Mouse (Mus musculus) mature B cell (primary cell): ENCODE results near the gene Pars2.

Experiments
- in situ Hi-C: fragments of 300-500 bp; cut with MboI; formaldehyde crosslinking; loops from 2 replicates; pipeline ENCODE4 v1.14.3; 2019

The Pars2 gene

GRCm38 (mm10) chr4:106633281-106634085 lies 17.4 kb upstream of the Pars2 start:
- in situ Hi-C loops = loop anchor here (10.0 kb wide), 1 partner anchor 71 kb away; no protein-coding TSS in a partner anchor

- in situ Hi-C loops = loop anchor here (10.0 kb wide), 1 partner anchor 71 kb away; no protein-coding TSS in a partner anchor
These were observed 16.8 kb upstream of the Pars2 start for GRCm38 (mm10) chr4:106634086-106634479.

DNA sequence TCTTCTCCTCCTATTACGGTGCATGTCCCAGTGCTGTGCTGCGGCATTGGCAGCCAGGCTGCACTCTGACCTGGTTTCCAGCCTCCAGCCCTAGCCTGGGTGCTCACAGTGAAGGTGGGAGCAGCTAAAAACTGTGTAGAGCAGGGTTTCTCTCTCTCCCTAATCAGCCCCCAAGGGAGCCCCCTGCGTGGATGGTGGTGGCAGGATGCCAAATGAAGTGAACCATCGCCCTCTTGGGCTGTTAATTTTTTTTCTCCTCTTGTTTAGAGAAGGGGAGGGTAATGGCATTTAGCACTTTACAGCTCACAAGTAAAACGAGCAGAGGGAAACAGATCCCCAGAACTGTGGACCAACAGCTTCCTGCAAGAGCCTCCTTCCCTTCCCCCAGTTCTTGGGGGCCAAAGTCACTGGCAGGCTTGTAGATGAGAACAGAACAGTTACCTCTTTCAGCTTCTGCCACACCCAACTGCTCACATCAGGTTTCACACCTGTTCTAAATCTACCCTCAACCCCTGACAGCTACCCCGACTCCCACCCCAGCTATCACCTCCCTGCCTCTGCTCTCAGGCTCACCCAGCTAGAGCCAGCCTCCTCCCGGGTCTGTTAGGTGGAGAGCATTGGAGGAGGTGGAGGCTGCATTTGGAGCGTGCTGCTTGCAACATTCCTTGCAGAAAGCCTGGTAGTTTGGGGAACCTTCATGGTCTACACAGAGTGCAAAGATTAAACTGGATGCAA lies 7.2 kb upstream of the Pars2 start:
- in situ Hi-C loops = no loop called here

DNA sequence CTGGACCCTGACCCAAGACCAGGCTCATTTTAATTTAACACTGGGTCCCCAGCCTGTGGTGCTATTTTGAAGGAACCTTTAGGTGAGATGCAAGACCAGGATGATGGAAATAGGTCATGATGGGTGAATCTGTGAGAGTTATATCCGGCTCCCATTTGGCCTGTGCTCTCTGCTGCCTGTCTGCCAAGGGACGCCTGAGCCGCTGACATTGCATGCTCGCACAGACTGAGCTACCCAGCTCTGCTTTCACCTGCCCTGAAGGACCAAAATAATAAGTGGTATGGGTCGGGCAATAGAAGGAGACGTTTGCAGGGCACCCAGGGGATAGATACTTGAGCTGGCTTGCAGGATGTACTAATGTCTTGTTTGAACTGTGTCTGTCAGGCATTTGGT lies 6.7 kb upstream of the Pars2 start:
- in situ Hi-C loops = no loop called here

DNA sequence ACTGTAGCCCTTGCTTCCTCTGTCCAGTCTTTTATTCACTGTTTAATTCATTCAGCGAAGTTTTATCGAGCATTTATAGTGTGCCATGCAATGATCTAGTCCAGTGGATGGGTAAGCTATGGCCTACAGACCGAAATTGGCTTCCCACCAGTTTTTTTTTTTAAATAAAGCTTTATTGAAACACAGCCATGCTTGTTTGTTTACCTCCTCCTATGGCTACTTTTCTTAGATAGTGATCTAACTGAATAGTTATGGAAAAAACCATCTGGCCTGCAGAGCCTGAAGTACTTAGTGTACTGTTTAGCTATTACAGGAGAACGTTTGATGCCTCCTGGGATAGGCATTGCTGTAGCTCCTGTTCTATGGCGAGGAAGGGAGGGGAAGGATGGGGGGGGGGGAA lies 5.1 kb upstream of the Pars2 start:
- in situ Hi-C loops = no loop called here

DNA sequence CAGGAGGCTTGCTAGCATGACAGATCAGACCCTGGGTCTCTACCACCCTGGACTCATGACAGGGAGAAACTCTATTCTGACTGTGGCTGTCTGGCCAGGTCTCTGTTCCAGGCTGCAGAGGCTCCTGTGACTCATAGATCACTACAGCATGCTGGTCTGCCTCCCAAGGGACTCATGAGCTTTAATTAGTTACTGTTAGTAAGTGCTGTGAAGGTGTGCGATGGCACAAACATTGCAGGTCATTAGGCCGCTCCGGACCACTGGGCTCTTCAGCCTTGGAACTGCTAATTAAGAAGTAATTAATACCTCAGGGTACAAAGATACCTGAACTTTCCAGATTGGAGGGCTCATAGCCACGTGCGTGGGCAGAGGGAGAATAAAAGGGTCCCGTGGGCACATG lies 3.7 kb upstream of the Pars2 start:
- in situ Hi-C loops = no loop called here

DNA sequence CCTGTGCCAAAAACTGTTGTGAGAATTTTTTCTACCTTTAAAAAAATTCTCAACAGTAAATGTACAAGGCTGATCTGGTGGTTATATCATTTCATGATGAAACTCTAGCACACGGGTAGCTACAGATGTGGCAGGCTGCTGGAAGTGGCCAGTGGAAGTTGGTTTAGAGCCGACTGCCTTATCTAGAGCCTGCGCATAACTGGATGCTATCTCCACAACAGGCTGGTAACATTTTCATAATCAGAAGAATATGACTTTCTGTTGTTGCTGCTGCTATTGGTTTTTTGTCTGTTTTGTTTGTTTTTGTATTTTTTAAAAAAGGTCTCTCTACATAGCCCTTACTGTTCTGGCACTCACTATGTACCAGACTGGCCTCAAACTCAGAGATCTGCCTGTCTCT lies 1.7 kb downstream of the Pars2 start:
- in situ Hi-C loops = no loop called here

GRCm38 (mm10) chr4:106653051-106653450 lies 2.2 kb downstream of the Pars2 start:
- in situ Hi-C loops = no loop called here

DNA sequence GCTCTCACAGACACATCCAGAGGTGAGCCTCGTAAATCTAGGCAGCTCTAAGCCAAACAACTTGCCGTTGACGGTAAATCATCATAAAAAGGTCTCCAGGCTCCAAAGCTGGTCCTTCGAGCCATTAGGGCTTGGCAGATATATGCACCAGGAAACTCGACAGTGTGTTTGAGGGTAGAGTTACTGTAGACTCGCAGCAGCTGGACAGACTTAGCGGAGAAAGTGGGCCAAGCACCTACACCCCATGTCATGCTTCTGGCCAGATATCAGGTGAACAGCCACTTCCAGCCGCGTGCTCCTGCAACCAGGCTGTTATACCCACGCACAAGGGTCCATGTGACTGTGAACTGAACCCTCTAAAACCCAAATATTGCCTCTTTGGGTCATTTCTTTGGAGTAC lies 4.8 kb downstream of the Pars2 start:
- in situ Hi-C loops = no loop called here

DNA sequence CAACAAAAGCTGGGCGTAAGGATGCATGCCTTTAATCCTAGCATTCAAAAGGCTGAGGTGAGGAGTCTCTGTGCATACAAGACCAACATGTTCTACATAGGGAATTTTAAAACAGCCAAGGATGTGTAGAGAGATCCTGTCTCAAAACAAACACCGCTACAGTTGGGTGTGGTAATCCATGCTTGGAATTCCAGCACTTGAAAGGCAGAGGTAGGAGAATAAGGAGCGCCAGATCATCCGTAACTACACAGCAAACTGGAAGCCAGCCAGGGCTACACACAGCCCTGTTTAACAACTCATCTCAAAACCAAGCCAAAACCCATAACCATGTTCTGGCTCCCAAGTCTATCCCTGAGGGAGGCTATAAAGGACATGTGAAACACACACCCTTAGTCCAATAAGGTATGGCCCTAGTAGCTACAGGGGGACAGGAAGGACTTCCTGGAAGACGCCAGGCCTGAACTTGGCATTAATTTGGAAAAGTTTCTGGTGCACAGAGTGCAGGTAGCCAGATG lies 13.1 kb downstream of the Pars2 start:
- in situ Hi-C loops = no loop called here

DNA sequence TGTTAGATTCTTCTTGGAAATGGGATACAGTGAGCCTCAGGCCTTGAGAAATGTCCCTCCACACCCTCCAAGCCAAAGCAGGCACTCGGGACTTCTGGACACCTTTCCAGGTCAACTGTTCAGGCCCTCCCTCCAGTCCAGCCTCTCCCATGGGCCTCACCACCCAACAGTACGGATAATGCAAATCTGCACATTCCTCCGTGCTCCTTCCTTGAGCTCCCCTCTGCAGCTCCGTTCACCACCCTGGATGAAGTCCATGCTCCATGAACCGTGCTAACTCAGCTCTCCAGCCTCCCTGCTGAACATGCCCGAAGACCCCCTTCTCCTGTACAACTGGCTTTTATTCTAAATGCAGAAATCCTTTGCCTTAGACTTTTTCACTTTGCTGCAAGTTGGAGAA lies 13.8 kb downstream of the Pars2 start:
- in situ Hi-C loops = no loop called here

DNA sequence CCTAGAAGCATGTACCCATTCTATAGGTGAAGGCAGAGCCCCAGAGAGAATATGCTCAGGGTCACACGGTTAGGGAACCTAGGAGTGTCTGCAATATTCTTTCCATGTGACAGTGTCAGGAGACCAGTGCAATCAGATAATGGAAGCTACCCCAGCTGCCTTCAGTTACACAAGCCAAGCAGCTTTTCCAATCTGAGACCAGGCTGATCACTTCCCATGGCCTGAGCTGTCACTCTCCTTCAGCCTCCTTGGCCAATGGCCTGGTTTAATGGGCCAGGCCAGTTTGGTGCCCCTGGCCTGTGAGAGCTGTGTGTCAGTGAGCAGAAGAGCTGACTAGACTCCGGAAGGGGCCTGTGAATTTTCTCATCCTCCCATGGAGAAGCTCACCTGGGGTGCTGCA lies 14.4 kb downstream of the Pars2 start:
- in situ Hi-C loops = no loop called here

GRCm38 (mm10) chr4:106665673-106666072 lies 14.8 kb downstream of the Pars2 start:
- in situ Hi-C loops = no loop called here

DNA sequence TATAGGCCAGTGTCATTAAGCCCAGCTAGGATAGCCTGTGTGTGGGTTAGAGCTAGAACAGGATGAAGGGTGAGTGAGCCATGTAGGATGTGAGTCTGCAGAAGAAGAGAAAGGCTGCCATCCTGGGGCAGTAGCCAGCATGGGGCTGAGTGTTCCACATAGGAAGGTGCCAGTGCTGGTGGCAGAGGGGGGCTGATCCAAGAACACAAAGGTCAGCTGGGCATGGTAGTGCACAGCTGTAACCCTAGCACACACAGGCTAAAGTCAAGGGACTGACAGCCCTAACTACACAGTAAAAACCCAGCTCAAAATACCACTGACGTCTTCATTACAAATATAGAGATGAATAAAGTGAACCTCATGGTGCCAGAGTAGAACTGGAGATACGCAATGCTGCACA lies 15.7 kb downstream of the Pars2 start:
- in situ Hi-C loops = no loop called here

DNA sequence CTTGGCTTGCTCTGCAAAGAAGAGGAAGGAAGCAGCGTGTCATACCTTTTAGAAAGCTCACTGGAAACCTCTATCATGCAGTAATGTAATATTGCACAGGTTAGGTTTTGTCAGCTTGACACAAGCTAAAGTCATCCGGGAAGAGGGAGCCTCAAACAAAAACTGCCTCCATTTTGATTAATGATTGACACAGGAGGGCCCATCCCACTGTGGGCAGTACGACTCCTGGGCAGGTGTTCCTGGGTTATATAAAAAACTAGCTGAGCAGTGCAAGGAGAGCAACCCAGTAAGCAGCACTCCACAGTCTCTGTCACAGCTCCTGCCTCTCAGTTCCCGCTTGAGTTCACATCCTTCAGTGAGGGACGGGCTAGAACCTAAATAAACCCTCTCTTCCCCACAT lies 25.9 kb downstream of the Pars2 start:
- in situ Hi-C loops = no loop called here

GRCm38 (mm10) chr4:106678442-106679118 lies 27.7 kb downstream of the Pars2 start, which contains the start of gene Ttc4:
Gene Ttc4, minus strand, starts transcription at chr4:106678944.
- in situ Hi-C loops = no loop called here

DNA sequence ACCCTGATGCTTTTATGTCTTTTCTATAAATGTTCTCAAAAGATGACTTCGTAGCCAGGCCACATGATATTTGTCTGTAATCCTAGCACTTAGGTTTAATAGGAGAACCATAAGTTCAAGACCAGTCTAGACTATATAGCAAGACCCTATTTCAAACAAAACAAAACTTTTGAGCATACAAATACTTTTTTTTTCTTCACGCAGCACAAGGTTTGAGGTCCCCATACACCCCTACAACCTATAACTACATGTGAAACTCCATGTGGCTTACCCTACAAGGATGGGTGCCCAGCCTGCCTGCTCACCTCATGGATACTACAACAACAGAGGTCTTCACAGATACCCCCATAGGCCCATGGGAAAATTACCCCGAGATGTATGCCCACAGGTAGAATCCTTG lies 28.3 kb downstream of the Pars2 start:
- in situ Hi-C loops = no loop called here

DNA sequence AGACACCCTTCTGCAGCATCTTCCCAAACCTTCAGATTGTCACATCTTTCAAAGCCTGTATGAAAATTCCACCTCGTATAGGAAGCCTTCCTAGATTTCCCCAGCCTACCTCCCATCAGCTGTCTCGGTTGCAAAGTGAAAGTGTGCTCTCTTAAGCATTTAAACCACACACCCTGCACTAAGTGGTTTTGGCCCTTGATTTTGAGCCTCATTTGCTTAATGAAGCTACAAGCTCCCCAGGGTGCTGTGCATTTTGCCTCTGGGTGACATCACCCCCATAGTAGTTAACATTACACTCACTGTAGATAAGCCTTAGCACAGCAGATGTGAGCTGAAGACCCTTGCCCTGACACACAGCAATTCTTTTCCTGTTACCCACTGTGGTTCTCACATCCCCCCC lies 30.1 kb downstream of the Pars2 start:
- in situ Hi-C loops = no loop called here

DNA sequence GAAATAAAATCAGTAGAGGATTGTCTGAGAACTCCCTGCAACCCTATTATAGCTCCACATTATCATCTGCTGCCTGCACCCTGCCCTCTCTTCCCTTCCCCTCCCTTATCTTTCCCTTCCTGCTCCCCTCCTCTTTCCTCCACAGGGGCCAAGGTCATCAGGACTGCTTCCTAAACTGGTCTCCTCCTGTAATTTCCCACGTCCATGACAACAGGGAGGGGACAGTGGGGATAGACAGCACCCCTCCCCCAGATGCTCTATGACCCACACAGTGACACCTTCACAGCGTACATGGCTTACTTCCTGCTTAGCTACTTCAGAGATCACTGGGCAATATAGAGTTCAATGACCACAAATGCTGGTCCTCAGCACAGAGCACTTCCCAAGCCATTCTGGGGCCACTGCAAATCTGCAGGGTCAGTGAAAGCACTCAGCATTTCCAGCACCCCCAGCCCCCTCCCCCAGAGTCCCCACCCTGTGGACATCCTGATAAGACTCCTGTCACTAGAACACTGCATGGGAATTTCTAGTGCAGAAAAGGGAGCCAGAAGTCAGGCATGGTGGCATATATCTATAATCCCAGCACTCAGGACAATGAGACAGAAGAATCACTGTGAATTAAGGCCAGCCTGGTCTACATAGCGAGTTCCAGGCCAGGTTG lies 37.9 kb downstream of the Pars2 start:
- in situ Hi-C loops = no loop called here

GRCm38 (mm10) chr4:106693841-106694430 lies 43.1 kb downstream of the Pars2 start:
- in situ Hi-C loops = no loop called here

DNA sequence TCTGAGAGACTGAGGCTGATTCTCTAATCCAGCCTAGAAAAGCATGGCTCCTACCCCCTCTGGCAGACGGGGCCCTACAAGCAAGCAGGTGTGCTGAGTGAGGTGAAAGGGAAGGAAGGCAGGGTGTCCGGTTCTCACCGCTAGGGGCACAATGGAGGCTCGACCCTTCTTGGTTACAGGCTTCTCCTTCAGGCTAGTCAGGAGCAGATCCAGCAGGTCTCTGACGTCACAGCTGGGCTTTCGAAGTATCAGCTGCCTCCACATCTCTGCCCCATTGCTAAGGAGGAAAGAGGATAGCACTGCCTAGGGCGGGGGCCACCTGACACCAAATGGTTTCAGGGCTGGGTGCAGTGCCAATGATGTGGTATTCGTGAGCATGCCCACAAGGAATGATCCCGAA lies 49.1 kb downstream of the Pars2 start:
- in situ Hi-C loops = loop anchor here (10.0 kb wide), 1 partner anchor 65 kb away; no protein-coding TSS in a partner anchor
